Mouse (Mus musculus) retina, postnatal 1 day (tissue): ENCODE results near the gene Uimc1.
A peak's percentile ranks its signal among the peaks of the same experiment; 100 is the strongest.

Experiments
- DNase-seq: peaks from one replicate; pipeline ENCODE4 v3.0.0-alpha.2; 2012

Gene Uimc1

DNA sequence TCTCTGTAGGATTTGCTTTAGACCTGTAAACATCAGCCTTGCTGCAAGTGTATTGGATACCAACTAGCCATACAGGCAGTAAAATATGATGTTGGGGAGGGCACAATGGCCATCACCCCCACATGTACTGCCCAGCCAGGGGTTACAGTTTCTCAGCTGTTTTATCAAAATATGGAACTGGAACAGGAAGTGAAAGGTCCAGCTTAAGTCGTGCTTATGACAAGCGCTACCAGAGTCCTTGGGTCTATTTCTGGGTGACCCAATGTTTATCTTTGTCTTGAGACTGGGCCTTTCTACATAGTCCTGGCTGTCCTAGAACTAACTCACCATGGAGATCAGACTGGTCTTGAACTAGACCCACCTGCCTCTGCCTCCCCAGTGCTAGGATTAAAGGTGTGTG is 75.9 kb downstream of the Uimc1 start:
- DNase-seq, result no peak

DNA sequence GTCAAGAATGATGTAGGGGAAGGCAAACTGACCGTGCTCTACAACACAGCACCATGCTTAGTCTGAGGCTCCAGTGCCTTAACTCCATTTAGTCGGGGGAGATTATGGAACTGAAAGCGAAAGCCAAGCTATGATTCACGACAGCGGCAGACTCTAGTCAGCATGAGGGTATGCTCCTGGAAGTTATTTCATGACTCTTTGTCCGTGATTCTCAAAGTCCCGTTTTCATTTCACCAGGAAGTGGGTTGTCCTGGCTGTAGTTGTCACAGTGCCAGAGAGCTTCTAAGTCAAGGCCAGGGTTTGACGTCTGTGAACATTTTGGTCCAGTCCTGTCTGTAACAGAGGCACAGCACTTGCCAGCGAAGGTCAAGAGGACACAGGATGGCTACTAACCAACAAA is 77.4 kb downstream of the Uimc1 start:
- no peak for DNase-seq

DNA sequence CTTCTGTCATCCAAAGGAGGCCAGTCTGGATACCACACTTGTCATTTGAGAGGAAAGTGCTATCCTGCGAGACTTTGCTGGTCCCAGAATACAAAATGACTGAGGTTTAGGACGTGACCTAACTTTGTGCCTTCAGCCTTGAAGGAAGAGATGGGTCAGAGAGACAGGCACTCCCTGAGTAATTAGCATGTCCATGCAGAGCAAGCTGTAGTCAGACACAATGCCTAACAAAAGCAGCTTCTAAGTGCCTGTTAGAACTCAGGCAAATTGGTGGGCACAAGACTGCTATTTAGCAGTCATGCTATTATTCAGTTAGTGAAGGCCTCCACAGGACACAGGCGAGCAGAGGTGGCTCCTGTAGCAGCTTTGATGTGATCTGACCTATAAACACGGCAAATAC is 77.8 kb downstream of the Uimc1 start:
- DNase-seq, result no peak

DNA sequence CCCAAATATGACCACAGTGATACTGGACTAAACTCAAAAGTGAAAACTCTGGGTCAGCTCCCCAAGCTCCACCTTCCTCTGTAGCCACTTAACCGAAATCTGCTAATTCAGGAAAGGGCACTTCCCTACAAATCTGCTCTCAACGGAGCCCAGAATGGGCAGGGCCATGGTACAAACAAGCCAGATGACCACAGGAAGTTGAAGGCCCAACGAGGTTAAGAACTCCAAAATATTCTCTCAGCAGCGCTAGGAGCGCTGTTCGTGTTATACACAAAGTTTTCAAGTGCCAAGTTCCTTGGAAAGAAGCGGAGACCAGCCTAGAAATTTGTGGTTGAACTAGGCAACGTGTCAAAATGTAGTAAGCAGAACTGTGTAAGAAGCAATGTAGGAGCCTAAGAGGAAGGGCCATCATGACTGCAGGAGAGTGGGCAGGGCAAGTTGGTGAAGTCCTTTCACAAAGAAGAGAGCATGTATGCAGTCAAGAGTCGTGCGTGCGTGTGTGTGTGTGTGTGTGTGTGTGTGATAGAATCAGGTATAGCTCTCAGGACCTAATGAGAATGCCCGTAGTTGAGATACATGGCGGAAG is 78.8 kb downstream of the Uimc1 start, which contains the start of gene Hk3:
TSS of gene Hk3 (minus strand) at position 192 of the 586 bp plus-strand sequence.
- no peak for DNase-seq

DNA sequence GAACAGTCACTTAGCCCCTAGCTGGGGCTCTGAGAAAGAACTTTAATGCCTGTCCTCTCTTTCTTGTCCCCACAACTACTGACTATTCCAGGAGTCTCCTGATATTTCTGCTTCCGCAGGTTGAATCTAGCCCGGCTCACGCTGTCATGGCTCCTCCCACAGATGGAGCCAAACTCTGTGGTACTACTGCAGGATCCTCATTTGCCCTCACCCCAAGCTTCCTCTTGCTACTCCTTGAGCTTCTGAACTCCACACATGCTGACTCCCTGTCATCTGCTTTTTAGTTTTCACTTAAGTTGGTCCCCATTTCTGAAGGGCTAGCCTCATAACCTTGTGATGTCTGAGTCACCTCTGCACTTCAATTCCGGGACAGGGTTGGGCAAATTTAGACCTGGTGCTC is 80.0 kb downstream of the Uimc1 start:
- no peak for DNase-seq

DNA sequence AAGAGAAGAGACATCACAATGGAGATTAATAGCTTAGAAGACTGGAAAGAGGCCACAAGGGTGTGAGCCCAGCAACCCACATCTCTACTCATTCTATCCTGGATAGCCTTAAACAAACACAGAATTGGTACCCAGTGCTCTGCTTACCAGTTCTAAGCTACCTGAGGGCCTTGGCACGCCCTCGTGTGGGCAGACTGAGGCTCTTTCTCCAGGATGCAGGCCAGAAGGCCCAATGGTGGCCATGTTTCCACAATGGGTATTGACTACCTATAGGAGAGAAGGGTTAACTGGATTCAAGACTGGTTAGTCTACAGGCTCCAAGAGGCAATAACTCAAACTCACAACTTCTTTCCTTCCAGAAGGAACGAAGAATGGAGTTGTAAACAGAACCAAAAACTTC is 80.9 kb downstream of the Uimc1 start:
- DNase-seq, result no peak

DNA sequence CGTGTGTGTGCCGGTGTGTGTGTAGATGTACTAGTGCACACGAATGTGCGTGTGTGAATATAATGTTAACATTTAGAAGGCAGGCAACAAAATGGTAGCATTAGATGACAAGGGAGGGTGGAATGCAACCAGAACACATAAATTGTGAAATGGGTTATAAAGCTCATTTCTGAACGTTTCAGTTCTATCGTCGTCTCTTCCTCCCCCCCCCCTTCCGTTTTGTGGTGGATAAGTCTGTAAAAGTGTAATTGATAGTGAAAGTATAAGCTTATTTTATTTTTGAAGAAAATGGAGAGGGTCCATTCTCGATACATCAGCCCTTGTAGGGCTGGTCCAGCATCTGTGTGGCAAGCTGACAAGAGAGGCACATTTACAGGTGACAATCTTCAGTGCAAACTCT is 81.4 kb downstream of the Uimc1 start:
- no peak for DNase-seq

DNA sequence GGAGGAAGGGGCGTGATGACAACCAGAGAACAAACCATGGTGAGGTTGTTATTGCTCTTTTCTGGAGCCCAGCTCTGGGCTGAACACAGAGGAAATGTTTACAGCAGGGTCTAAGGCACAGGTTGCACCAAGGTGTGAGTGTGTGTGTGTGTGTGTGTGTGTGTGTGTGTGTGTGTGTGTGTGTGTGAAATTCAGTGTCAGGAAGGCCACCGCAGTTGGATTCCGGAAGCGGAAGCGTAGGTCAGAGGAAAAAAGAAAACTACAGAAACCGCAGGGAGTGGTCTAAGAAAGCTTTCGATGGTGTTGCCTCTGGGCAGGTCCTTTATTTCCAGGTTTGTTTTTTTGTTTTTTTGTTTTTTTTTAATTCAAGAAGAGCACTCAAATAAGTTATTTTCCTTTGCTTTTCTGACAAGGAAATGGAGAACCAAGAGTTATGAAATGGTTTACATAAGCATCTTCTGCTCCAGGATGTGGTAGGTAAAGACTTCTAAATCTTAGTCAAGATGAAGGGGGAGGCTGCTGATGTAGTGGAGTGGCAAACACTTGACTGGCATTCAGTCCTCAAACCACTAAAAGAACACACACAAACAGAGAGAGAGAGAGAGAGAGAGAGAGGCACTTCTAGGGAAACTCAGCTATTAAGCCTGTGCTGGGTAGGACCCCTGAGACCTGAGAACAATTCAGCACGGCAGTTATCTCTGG is 82.1 kb downstream of the Uimc1 start:
- DNase-seq, result no peak

DNA sequence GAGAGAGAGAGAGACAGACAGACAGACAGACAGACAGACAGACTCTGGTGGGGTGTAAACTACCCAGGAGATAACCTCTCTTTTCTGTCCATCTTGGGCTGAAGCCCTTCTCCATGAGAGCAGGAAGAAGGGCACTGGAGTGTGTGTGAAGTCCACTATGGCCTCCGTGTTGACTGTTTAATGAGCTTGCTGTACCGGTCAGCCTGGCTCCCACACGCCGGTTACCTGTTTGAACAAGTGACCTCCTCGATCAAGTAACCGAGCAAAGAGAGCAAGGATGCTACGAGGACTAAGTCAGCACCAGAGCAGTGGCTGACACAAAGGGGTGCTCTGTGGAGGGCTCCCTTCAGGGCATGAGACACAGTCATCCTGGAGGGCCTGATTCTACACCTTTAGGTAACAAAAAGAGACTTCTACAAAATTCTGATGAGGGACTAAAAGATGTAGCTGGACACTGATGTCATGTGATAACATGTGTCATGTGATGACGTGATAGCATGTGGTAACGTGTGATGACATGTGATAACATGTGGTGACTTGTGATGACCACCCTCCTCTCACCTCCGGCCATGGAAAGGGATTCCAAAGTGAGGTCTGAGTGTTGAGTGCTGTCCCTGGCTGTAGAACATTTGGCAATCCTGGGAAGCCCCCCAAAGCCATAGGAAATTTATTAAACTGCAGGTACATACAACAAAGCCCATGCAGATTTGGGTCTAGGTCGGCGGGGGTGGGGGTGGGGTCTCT is 82.8 kb downstream of the Uimc1 start:
- no peak for DNase-seq

DNA sequence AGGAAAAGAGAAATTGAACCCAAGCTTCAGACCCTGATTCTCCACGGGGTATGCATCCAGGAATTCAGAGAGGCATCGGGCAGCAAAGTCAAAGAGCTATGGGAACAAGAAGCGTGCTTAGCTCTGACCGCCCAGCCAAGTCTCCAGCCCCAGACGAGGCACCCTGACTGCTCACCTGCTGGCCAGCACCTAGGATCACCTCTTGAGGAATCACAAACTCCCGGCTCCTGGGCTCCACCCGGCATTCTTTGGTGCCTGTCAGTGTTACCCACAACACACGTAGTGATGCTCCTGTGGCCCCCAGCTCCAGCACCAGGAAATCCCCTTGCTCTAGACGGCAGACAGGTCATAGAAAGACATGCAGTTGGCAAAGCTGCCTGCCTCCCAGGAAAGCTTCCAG is 85.6 kb downstream of the Uimc1 start:
- no peak for DNase-seq

DNA sequence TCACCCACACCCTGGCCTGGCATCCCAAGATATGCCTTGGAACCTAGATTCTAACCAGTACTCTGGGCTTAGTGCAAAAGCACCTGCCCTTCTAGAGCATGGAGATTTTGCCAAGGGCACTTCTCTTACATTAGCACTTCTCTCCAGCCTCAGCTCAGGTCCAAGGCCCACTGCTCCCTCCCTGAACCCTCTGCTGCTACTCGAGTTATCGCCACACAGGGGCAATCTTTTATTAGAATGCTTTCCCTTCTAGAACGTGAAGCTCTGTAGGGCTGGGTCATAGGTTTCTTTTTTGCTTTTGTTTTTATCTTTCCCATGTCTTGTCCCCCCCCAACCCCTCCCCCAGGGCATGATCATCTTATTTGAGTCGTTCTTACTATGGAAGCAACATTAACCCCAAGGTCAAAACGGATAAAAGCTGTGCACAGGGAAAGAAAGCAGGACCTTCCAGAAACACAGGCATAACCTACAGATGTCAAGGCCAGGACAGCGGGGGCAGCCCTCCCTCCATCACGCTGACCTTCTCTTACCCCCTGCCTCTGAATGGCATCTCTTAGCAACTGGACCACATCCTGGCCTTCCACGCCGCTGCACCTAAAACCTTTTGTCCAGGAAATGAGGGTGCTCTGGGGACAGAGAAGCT is 86.3 kb downstream of the Uimc1 start:
- DNase-seq, result peak; percentile 53

DNA sequence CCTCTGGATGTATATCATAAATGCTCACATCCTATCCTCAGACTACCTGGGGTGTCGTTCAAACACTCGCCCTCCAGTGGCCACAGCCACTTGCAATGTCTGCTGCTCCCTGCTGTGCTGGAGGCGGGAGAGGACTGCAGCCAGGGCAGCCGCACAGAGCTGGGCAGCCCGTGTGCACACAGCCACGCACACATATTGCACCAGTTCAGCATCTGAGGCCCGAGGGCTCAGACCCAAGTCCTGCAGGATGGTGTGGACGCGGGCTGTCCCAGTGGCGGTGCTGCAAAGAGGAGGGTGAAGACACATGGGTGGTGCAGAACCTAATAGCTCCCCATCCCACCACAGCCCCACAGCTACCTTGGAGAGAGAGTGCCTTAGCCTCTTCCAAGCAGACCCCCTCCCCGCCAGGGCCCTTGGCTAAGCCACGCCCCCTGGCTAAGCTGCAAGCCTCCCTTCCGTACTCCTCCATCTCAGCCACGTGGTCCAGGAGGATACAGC is 88.1 kb downstream of the Uimc1 start:
- peak; percentile 69 for DNase-seq

DNA sequence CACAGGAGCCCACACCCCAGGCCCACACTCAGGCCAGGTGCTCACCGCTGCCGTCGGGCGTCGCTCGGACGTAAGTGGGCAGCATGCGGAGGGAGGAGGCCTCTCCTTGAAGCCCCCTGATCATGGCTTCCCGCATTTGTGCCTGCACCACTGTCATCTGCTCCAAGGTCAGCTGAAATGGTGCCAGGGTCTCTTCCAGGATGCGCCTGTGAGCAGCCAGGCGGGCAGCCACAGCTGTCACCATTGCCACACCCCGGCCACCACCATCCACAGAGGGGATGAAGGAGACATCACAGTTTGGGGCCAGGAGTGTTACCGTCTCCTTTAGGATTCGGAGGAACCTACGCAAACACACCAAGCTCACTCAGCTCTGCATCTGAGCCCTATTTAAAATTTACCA is 89.0 kb downstream of the Uimc1 start:
- DNase-seq, result no peak

DNA sequence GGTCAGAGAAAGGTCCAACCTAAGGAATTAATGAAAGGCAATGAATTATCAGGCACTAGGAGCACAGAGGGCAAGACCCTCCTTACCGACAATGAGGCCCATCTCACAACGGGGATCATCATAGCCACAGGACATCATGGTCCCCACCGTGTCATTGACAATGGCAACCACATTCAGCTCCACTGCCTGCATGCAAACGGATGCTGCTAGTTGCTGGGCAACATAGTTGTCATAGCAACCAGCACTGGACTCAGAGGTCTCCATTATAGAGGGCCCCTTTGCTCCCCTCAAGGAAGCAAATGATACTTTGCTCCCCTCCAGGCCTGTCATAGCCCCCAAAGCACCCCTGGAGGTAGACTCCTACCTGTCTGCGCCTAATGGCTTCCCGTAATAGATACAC is 91.5 kb downstream of the Uimc1 start:
- peak; percentile 79 for DNase-seq

DNA sequence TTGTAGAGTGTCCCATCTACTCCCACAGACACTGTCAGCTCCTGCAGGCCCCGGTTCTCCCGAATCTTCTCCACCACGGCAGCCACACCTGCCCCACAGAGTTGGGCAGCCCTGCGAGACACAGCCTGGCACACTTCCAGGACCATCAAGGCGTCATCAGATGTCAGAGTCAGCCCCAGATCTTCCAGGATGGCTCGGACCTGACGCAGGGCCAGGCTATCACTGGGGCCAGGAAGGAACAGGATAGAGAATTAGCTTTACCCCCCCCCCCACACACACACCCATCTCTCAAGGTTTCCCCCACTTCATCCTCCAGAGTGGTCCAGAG is 93.7 kb downstream of the Uimc1 start:
- no peak for DNase-seq

DNA sequence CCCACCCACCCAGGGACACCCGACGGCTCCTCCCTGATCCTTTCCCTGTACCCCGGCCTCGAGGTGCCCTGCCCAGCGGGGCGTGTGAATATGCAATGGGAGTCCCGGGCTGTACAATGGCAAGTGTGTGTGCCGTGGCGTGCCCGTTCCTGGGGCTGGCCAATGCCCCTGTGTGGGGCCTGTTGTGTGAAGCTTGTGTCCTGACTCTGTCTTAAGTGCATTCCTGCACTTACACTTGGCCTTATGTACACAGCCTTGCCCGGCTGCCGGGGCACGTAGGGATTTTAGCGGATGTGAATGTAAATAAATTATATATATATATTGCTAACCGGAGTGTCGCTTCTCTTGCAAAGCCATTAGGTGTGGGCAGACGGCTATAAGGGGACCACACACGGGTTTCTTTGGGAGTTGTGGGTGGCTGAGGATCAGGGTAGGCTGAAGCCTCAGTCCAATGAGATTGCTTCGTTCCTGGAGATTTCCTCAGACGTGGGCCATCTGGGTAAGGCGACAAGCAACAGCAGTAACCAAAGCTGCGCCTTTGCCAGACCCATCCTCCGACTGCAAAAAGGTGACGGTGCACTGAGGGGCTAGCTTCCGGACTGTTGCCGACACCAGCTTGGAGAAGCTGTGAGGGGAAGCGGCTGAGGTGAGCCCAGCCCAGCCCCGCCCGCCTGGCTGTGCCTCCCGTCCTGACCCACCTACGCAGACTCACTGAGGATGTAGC is 94.2 kb downstream of the Uimc1 start:
- DNase-seq, result peak; percentile 69

DNA sequence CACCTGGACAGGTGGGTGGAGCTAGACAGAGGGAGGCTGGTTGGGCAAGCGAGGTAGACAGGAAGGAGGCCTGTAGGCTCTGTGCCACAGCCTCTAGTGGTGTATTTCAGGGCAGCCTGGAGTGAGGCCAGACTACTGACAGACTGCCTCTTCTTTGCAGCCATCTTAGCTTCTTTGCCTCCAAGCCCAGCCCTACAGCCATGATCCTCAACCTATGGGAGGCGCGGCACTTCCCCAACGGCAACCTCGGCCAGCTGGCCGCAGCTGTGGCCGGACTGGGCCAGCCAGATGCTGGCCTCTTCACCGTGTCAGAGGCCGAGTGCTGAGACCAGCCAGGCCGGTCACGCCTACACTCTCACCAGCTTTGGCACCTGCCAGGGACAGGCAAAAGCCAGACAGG is 95.5 kb downstream of the Uimc1 start:
- DNase-seq, result no peak

DNA sequence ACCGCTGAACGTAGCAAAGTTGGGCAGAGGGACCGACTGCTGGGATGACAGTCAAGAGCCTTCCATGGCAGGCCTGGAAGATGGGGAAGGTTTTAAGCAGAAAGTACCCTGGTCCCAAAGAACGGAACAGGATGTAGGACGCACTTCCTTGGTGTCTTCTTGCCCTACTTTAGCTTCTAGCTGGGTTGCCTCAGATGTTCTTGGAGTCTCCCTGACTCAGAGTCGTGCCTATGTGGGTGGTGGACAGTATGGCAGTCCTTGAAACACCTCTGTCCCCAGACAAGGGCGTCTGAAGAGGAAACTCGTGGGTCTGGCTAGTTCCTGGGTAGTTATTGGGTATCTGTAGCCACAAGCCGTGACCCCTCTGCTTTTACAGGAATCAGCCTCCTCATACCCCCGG is 98.0 kb downstream of the Uimc1 start:
- DNase-seq, result no peak

DNA sequence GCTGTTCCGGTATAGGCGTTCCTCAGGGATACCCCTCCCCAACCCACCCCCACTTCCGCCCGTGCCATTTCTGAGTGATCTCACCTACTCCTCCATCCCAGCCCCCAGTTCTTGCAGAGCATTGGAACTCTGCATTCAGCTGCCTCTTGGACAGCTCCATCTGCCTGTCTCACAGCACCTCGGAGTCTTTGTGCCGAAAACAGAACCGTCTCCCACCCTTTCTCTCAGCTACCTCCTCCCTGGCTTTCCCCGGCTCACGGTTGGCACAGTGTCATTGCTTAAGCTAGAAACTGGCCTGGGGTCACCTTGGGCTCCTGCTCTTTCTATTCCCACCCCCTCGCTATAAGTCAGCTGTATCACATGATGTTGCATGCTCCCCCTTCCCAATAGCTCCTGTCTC is 99.7 kb downstream of the Uimc1 start:
- DNase-seq, result no peak

DNA sequence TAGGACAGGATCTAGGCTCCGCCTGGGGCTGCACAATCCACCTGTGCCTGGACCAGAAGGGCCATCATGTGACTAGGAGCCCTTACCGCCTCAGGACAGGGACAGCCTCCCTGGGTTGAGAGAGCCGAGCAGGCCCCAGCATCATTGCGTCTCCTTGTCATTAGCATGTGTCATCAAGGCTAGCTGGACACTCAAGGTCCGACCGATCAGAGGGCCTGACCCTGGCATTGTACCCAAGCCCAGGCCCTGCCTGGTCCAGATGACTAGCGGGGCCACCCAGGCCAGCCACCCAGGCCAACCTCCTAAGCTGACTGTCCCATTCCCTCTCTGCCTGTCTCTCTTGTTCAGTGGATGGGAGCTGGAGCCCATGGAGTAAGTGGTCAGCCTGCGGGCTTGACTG is 102.5 kb downstream of the Uimc1 start:
- no peak for DNase-seq

DNA sequence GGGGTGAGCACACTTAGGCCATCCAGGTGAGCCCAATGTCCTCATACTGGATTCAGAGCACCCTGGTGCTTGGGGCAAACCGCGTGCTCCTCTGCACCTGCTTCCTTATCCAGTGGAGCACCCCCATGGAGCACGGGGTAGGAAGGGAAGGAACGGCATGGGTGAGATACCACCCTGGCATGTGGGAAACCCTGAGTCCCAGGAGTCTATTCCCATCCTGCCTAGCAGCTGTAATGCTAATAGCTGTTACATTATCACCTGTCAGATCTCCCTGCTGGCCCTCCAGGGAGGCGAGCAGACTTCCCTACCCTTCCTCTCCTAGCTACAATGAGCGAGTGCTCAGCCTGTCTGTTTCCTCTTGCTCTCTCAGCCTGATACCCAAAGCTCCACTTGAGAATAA is 104.9 kb downstream of the Uimc1 start:
- DNase-seq, result no peak

DNA sequence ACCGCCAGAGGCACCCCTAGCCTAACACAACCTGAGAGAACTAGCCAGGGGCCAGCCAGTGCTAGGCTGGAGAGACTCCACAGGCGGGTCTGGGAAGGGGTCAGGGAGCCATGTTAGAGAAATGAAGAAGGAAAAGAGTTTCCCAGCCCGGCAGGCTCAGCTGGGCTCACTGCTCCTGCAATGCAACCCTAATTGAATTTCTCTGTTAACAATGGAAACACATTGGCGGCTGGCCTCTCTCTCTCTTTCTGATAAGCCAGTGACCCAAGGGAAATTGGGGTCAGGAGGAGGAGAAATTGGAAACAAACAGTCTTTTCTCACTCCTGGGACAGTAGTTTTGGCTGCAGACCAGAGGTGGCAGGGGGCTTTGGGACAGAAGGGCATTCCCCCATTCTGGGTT is 105.5 kb downstream of the Uimc1 start:
- DNase-seq, result peak; percentile 93

DNA sequence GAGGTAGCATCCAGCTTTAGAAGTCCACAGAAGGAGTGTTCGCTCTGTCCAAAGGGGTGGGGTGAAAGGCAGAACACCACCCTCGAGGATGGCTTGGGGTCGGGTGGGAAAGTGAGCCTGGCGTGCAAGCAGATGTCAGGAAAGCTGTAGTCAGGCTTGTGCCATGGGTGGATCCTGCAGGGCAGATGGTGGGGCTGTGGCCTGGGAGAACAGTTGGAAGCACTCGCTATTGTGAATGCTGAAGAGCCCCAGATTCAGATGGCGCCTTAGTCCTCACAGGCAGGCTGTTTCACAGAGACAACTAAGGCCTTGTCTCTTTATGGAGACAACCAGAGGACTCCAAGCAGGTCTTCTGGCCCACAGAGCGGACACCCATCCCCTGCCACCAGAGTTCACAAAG is 107.9 kb downstream of the Uimc1 start:
- DNase-seq, result peak; percentile 53
